ENCODE assay signal across 17 mouse cellular contexts in the genomic region with DNA sequence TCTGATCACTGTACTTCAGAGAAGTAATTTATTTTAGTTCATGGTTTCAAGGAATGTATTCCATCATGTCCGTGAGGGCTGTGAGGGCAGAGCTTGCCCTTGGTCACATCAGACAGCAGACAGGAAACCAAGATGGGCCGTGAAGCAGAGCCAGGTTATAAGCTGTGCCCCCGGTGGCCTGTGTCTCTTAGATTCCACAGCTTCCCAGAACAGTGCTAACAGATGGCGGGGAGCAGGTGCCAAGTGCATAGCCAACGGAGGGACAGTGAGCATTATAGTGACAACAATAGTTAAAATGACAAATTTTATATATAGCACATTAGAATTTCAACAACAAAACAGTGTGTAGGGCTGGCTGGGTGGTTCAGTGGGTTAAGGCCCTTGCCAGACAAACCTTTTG. TPM values are rescaled to one million over a fixed set of nuclear protein-coding genes. Genes with fewer than 3 reads are reported as not detected.
DNase-seq lines count a peak whose midpoint lies in the region; ATAC-seq and TF ChIP-seq lines count a peak whose summit lies in the region.
"Had no signal": no experiment of that assay in that cellular context is flagged by ENCODE, and none has a peak within 500 bp of the region (broad histone marks: within the 10 kb centered on the region; RNA-seq: fewer than 3 reads in every experiment).

No protein-coding gene starts in this region.

- no peak overlapping the region for H3K4me3 ChIP-seq in layer of hippocampus, adult 2 months
- H3K4me3 ChIP-seq: heart, embryonic 13.5 days; hindbrain, embryonic 15.5 days; lung, embryonic 15.5 days; neural tube, embryonic 13.5 days had no signal

- DNase-seq in layer of hippocampus, adult 2 months (ENCODE audit: low spot score in 2 of 2) = no peak
- no peak for DNase-seq in layer of hippocampus, adult 9-10 months (ENCODE audit: low spot score)
- peak; percentile 84 to 91 for DNase-seq in cerebellum, adult 18-20 months
- peak; percentile 86 to 90 for DNase-seq in cerebellum, postnatal 25 days
- no peak for DNase-seq in kidney, postnatal 36 days
- DNase-seq: layer of hippocampus, adult 9-11 months; right cerebral cortex, adult 18-20 months; thymus, postnatal 36 days had no signal

- no peak for TF ChIP-seq CTCF in layer of hippocampus, adult 2 months (conservative IDR thresholded peaks at IDR 0.05)

- H3K27ac ChIP-seq in layer of hippocampus, adult 2 months = peak overlapping the region; percentile 20; the same call in 1 of the 2 replicates
- H3K27ac ChIP-seq: heart, embryonic 13.5 days; hindbrain, embryonic 15.5 days; liver, embryonic 14.5 days; lung, embryonic 15.5 days; macrophage; neural tube, embryonic 13.5 days had no signal

- ATAC-seq in cerebellum, adult (ENCODE audit: insufficient number of reproducible peaks, low FRiP score, low TSS enrichment) = peak; percentile 91
- no peak for ATAC-seq in granulocyte monocyte progenitor cell, adult 5-6 weeks (replicated peaks; ENCODE audit: poor library complexity, severe bottlenecking)
- ATAC-seq: intestine, postnatal 0 days had no signal

RNA-seq across cellular contexts. Expression of gene Relt, which starts 51.3 kb away (rescaled TPM):
- 10 to 100 TPM; 11.2 to 13.2 TPM for total RNA-seq in layer of hippocampus, adult 2 months (2021)
- 12.5 and 13.4 TPM in 2 replicates for total RNA-seq in granulocyte monocyte progenitor cell, adult 5-6 weeks (2014; fragmentation: Nextera tagmentation)
- 9.8 and 12.1 TPM in 2 replicates for total RNA-seq in granulocyte monocyte progenitor cell, adult 5-6 weeks (2017)

Comparison
In these comparisons a context has a peak if more than half of its experiments do, and no peak if none do; other contexts are left out.
1. DNase-seq: peak in cerebellum, adult 18-20 months (2 of 2) and cerebellum, postnatal 25 days (2 of 2); none in layer of hippocampus, adult 2 months (0 of 2), layer of hippocampus, adult 9-10 months (single experiment) and kidney, postnatal 36 days (0 of 2).